Mouse (Mus musculus) liver, embryonic 12.5 days (tissue): ENCODE data around the gene Slfn5. TPM values are rescaled to one million over a fixed set of nuclear protein-coding genes. Genes with fewer than 3 reads are reported as not detected.
"Not testable (repeated sequence)": the region's sequence is repeated elsewhere in the genome, so short reads cannot be mapped to it uniquely, and the experiment has no call there.

Experiments used
- ATAC-seq: fragments of 200-750 bp; cut with Nextera tagmentation; 2 replicates; pipeline ENCODE4 v1.8.0; 2017; ENCODE audit warnings: moderate number of reproducible peaks, mild to moderate bottlenecking, moderate library complexity
- H3K27ac ChIP-seq: fragments of 300-500 bp; sonication (generic); 2 replicates; pipeline ENCODE4 v1.5.1; 2016; ENCODE audit warnings: mild to moderate bottlenecking
- H3K27me3 ChIP-seq: fragments of 300-500 bp; sonication (generic); replicated peaks from 2 replicates; pipeline ENCODE4 v1.6.1; 2016; ENCODE audit warnings: mild to moderate bottlenecking, moderate library complexity
- H3K36me3 ChIP-seq: fragments of 300-500 bp; sonication (generic); 2 replicates; pipeline ENCODE4 v1.6.1; 2016; ENCODE audit warnings: mild to moderate bottlenecking, moderate library complexity
- H3K4me1 ChIP-seq: fragments of 300-500 bp; sonication (generic); 2 replicates; pipeline ENCODE4 v1.6.1; 2016
- H3K4me2 ChIP-seq: fragments of 300-500 bp; sonication (generic); 2 replicates; pipeline ENCODE4 v1.6.1; 2016; ENCODE audit warnings: mild to moderate bottlenecking, moderate library complexity
- H3K4me3 ChIP-seq: fragments of 300-500 bp; sonication (generic); 2 replicates; pipeline ENCODE4 v1.5.1; 2016; ENCODE audit warnings: mild to moderate bottlenecking, moderate library complexity
- H3K9ac ChIP-seq: fragments of 300-500 bp; sonication (generic); 2 replicates; pipeline ENCODE4 v1.6.1; 2016; ENCODE audit warnings: mild to moderate bottlenecking, moderate library complexity
- H3K9me3 ChIP-seq: fragments of 300-500 bp; sonication (generic); replicated peaks from 2 replicates; pipeline ENCODE4 v1.6.1; 2016; ENCODE audit warnings: mild to moderate bottlenecking, moderate library complexity
- WGBS: fragments of 180-500 bp; shearing (Covaris S2); methylation state at CpG from one replicate; pipeline ENCODE4 v1.1.7; 2016; ENCODE audit not compliant: insufficient replicate concordance; 5-methylcytosine and 5-hydroxymethylcytosine counted together
- microRNA-seq: library from miRNA; unstranded; fragments of <30 nt; microRNA quantifications from one replicate; pipeline ENCODE4, GENCODE M21; 2017
- polyA plus RNA-seq: library from polyadenylated mRNA; unstranded; fragments of >200 nt; fragmentation: Nextera tagmentation; extraction: Ambion mirVana; gene quantifications from 2 replicates; pipeline ENCODE4 v1.2.1, GENCODE M21; 2016

Slfn5 gene
- polyA plus RNA-seq, 1 experiment from 2014 or later, result 0.92 TPM

DNA sequence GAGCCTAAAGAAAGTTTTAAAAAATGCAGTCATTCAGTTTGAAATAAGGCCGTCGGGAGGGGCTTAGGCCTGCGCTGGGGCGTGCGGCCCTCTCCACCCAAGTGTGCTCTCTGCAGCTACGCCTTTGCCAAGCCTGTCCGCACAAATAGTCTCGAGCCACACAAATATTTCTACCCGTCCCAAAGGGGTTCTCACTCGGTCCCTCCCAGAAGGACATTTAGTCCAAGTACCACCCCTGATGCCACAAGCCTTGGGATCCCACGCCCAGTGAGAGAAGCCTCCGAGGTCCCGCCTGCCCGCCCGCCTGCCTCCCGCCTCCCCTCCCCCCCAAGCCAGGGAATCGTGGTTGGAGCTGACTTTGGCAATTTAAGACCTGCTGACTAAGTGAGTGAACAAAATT is 32.0 kb downstream of the Slfn5 start:
- 83% methylated on average over 17 of the region's 17 CpGs for WGBS
- Histone ChIP-seq H3K4me3 (no peak overlapping the region), H3K9me3 (no peaks in the 10 kb centered on the region), H3K27me3 (no peaks in the 10 kb centered on the region), H3K9ac (no peak overlapping the region), H3K4me2 (no peak overlapping the region), H3K4me1 (no peaks in the 10 kb centered on the region), H3K27ac (no peak overlapping the region), H3K36me3 (peaks cover 49% of the 10 kb centered on the region)
- ATAC-seq, result no peak

DNA sequence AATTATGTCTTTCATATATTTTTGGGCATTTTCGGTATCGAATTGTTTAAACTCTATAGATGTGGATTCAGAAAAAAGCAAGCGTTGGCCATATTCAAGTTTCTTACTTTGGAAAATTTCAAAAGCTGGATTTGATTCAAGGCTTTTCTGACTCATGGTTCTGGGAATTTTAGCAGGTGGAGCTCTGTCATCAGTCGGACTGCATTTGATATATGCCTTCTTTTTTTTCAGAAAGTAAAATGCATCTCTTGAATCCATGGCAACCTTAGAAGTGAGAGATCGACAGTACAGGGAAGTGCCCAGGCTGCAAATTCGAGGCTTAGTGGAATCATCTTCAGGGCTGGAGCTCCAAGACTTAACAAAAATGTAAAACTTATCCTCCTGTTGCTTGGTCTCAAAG is 36.5 kb downstream of the Slfn5 start:
- H3K36me3 ChIP-seq, result peaks cover 19% of the 10 kb centered on the region
- peaks cover 27% of the 10 kb centered on the region for H3K4me1 ChIP-seq
- H3K4me3 ChIP-seq, result no peak overlapping the region
- no peak for ATAC-seq
- no peaks in the 10 kb centered on the region for H3K27me3 ChIP-seq
- H3K27ac ChIP-seq, result no peak overlapping the region
- no peak overlapping the region for H3K9ac ChIP-seq
- WGBS, result 63% methylated on average over 6 of the region's 6 CpGs
- no peak overlapping the region for H3K4me2 ChIP-seq
- no peaks in the 10 kb centered on the region for H3K9me3 ChIP-seq

DNA sequence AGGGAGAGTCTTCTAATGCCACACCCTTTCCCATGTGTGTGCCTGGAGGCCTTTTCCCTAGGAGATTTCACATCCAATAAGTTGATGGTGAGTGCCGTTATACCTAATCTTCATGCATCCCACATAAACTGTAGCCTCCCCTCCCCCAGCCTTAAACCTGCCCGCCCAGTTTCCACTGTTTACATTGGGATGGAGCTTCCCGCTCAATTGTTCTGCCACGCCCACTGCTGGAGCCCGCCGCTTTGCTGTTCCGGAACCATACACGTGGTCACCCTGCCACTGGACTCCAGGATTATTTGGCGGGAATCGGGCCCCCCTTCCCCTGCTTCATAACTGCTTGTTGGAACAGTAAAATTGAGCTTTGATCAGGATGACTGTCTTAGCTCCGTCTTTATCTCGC is 38.2 kb downstream of the Slfn5 start:
- Histone ChIP-seq H3K36me3 (peaks cover 14% of the 10 kb centered on the region), H3K9ac (0 out of 2 replicates have a peak overlapping the region, but pooled peaks have one; percentile 12), H3K9me3 (no peaks in the 10 kb centered on the region), H3K4me1 (peaks cover 27% of the 10 kb centered on the region), H3K27ac (no peak overlapping the region), H3K4me2 (peak overlapping the region; percentile 75), H3K27me3 (no peaks in the 10 kb centered on the region), H3K4me3 (peak overlapping the region; percentile 59; the same call in 1 of the 2 replicates)
- ATAC-seq, result no peak
- WGBS, result 45% methylated on average over 12 of the region's 12 CpGs

DNA sequence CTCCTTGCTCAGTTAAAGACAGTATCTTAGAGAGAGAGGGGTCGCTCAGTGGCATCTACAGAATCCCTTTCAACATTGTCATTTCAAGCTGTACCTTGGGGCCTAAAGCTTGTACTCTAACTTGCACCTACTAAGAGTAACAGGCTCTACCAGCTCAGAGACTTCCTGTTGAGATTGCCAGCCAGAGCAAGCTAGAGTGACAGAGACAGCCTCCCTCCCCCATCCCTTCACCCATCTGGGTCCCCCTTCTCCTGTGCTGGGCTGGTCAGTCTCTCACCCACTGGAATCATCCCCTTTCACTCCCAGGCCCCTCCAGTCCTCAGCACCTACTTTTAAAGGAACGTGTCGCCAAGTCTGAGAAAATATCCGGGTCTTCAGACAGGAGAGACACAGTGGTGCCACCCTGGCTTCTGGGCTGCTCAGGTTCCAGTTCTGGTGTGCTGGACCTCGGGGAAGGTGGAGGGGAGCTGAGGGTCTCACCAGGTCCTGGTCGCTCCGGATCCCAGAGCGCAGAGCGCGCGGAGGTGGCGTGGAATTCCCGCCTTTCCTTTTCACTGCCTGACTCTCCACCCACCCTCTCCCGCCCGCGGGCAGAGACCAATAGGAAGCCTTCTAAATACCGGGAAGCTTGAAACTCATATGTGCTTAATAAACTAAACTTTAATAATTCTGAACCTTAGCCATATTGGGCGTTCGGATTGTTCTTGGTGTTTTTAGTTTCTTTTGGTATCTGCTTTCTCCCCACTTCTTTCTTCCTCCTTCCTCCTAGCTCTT is 39.6 kb downstream of the Slfn5 start:
- Histone ChIP-seq H3K9ac (peak overlapping the region; percentile 57), H3K27ac (peak overlapping the region; percentile 69; the same call in 1 of the 2 replicates), H3K4me3 (peak overlapping the region; percentile 59), H3K4me1 (peaks cover 27% of the 10 kb centered on the region), H3K4me2 (peak overlapping the region; percentile 75)
- not testable (repeated sequence) for H3K9me3 ChIP-seq, H3K36me3 ChIP-seq, H3K27me3 ChIP-seq
- ATAC-seq, result peak; percentile 68
- 12% methylated on average over 19 of the region's 19 CpGs for WGBS

DNA sequence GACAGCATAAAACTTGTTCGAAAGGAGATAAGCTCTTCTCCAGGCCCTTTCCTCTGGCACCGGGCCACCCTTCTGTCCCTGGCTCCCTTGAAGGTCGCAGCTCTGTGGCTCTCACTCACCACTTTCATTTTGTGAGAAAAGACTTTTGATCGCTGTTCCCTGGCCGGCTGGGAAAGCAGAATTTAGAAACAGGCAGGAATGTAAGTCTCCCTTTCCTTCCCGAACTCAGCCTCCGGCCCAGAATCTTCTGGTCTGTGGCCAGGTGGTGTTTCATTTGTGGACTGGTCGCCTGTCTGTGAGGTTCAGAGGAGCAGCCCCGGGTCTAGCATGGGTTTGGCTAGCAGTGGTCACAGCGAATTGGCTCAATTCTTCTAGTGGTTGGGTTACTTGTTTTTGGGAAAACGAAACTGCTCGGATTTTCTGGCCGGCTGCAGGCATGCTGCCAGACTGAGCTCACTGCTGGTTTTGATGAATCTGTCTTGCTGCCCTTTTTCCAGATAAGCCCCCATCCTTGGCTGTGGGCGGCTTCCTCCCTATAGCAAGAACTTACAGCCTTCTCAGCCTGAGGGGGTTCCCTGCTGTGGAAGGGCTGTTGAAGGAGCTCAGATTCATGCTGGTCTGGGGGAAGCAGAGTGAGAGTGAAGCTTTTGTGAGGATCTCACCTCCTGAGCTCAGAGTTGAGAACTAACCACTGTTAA is 40.5 kb downstream of the Slfn5 start, which contains the start of gene Slfn9:
Slfn9 (minus strand) TSS at position 362 of the 698 bp plus-strand sequence.
- peak within 1 kb of the TSS; percentile 69 for H3K27ac ChIP-seq
- H3K4me3 ChIP-seq, result peak within 1 kb of the TSS; percentile 59
- 1% methylated on average over 14 of the region's 14 CpGs for WGBS
- H3K36me3 ChIP-seq, result no peaks in the 10 kb centered on the region
- ATAC-seq, result no peak
- H3K4me1 ChIP-seq, result peaks cover 27% of the 10 kb centered on the region
- peak within 1 kb of the TSS; percentile 57 for H3K9ac ChIP-seq
- peak within 1 kb of the TSS; percentile 75 for H3K4me2 ChIP-seq
- H3K27me3 ChIP-seq, result no peaks in the 10 kb centered on the region
- H3K9me3 ChIP-seq, result no peaks in the 10 kb centered on the region

DNA sequence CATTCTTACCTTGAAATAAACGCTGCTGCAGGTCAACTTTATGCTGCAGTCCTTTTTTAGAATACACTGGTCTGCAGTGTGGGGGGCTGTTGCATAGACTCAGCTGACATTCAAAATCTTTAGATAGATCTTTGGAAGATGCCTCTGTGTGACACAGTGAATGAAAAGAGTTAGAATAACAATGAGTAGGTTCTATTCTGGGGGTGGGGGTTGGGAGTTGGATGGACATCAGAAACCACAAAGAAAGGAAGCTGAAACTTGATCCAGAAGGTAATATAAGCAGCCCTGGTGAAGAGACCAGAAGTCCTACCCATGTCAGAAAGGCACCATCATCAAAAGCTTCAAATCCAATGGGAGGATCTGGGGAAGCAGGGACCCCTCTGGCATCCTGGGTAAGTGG is 62.2 kb downstream of the Slfn5 start:
- Histone ChIP-seq H3K36me3 (no peaks in the 10 kb centered on the region), H3K9me3 (no peaks in the 10 kb centered on the region), H3K4me2 (no peak overlapping the region), H3K4me3 (no peak overlapping the region), H3K27ac (no peak overlapping the region), H3K9ac (no peak overlapping the region), H3K4me1 (no peaks in the 10 kb centered on the region), H3K27me3 (no peaks in the 10 kb centered on the region)
- 70% methylated on average over 1 of the region's 1 CpGs for WGBS
- no peak for ATAC-seq

Small RNA genes lying within 50 kb of the gene (microRNA-seq; reads per million reads assigned to microRNA genes)
- gene Mir7679, result not detected

Other genes with a start within 250 kb of the Slfn5 start
- gene Cct6b, start 187.0 kb upstream of the Slfn5 start, polyA plus RNA-seq, result 0.19 and 0.47 TPM in 2 replicates
- gene Zfp830, start 187.0 kb upstream of the Slfn5 start, polyA plus RNA-seq, result 24.9 and 26.4 TPM in 2 replicates
- 19.7 and 19.8 TPM in 2 replicates for gene Lig3, start 170.2 kb upstream of the Slfn5 start, polyA plus RNA-seq
- 28.1 and 28.8 TPM in 2 replicates for gene Rffl, start 80.1 kb upstream of the Slfn5 start, polyA plus RNA-seq
- 8.6 and 10.0 TPM in 2 replicates for gene Rad51d, start 60.7 kb upstream of the Slfn5 start, polyA plus RNA-seq
- 0.08 and 0.19 TPM in 2 replicates for gene Fndc8, start 59.2 kb upstream of the Slfn5 start, polyA plus RNA-seq
- 30.6 and 30.7 TPM in 2 replicates for gene Nle1, start 42.9 kb upstream of the Slfn5 start, polyA plus RNA-seq
- gene Unc45b, start 40.8 kb upstream of the Slfn5 start, polyA plus RNA-seq, result 1.1 and 1.4 TPM in 2 replicates
- 7.6 and 8.3 TPM in 2 replicates for gene Slfn9, start 40.5 kb downstream of the Slfn5 start, polyA plus RNA-seq
- 0.38 and 0.72 TPM in 2 replicates for gene Slfn8, start 69.5 kb downstream of the Slfn5 start, polyA plus RNA-seq
- 3.5 and 3.6 TPM in 2 replicates for gene Slfn2, start 113.8 kb downstream of the Slfn5 start, polyA plus RNA-seq
- gene Slfn1, start 165.5 kb downstream of the Slfn5 start, polyA plus RNA-seq, result 0.08 and 0.13 TPM in 2 replicates
- not detected in 2 replicates for gene Slfn4, start 223.8 kb downstream of the Slfn5 start, polyA plus RNA-seq
- gene Slfn3, start 240.0 kb downstream of the Slfn5 start, polyA plus RNA-seq, result 0.97 and 1.3 TPM in 2 replicates